Mouse (Mus musculus) lung, postnatal 36 days (tissue): Measurements from ENCODE around the gene Cnn2.

Experiments
- DNase-seq: peaks from one replicate; pipeline ENCODE4 v3.0.0; 2022; ENCODE audit warnings: mixed read lengths

Gene Cnn2

DNA sequence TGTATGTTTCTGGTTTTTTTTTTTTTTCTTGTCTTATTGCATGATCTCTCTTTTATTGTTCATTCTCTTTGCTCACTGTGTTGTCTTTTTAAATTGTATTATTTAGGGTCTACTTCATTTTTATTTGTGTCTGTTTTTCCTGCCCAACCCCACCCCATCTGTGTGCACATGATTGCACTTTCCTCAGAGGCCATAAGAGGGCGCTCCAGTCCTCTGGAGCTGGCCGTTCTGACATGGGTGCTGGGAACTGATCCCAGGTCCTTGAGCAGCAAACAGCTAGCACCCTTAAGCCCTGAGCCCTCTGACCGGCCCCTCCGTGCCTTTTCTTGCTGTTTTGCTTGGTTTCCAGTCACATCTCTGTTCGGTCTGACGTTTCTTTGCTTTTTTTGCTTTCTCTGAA is 3.2 kb downstream of the Cnn2 start:
- DNase-seq: no peak

DNA sequence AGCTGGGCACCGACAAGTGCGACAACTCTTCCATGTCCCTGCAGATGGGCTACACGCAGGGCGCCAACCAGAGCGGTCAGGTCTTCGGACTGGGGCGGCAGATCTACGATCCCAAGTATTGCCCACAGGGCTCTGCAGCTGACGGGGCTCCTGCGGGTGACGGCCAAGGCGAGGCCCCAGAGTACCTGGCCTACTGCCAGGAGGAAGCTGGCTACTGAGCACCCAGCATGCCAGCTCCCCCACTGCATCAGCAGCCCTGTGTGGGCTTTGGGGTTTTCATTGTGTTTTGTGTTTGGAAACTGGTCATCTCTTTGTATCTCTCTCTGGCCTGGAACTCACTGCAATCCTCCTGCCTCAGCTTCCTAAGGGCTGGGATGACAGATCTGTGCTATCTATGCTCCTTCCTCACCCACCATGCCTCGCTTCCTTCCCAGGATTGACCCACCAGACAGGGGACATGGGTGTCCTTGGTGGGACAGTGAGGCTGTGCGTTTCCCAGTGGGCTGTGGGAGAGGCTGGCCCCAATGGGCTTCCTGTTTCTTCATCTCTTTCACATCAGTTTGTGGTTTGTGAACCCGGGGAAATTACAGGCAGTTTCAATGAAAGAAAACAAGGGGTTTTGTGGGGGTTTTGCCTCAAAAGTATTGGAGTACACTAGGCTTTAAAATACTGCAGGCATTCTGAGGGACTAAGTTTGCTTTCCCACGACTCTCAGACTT is 6.2 kb downstream of the Cnn2 start:
- peak; percentile 72 for DNase-seq

DNA sequence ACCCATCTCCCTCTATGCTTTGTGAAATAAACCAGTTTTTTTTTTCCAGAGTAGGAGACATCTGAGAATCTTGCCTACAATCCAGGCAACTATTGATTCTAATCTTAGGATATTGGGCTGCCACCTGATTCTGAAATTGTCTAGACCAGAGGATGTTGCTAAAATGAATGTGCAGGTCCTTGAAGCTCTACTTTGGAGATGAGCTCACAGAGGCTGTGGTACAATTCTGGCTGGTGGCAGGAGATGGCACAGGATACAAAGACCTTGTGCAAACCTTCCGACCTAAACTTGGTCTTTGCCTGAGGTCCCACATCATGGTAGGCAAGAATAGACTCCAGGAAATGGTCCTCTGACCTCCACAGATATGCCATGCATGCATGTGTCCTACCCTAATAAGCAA is 7.3 kb downstream of the Cnn2 start:
- no peak for DNase-seq

DNA sequence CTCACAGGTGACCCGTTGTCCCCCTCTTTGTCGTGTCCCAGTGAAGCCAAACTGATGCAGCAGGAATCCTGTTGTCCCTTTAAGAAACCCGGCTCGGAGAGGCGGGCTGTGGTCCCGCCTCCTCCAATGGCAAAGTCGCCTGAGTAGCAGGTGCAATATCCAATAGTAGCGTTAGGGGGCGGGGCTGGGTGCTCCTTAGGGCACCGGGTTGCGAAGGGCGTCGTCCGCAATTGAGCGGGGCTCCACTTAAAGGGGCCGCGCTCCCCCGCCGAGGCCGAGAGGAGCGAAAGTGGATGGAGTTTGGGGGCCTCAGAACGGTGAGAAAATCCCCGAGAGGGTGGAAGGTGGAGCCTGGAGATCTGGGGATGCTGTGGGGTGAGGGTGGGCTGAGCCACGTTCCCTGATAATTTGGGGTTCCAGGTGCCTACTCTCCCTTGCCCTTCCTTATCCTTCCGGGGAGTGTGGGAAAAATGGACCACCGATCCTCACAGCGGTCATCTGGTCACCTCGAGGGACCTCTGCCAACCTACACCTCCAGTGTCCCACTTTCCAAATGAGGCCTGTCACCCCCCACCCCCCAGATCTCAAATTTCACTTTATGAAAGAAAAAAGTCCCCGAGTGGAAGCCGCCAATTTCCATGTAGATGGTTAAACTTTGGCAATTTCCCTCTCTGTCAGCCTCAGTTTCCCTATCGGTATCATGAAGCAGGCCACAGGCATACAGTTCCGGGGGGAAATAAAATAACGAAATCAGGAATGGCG is 8.1 kb downstream of the Cnn2 start, which contains the start of gene Abca7:
Gene Abca7 (plus strand): TSS at position 223 of the 762 bp plus-strand sequence.
- DNase-seq: peak; percentile 99

DNA sequence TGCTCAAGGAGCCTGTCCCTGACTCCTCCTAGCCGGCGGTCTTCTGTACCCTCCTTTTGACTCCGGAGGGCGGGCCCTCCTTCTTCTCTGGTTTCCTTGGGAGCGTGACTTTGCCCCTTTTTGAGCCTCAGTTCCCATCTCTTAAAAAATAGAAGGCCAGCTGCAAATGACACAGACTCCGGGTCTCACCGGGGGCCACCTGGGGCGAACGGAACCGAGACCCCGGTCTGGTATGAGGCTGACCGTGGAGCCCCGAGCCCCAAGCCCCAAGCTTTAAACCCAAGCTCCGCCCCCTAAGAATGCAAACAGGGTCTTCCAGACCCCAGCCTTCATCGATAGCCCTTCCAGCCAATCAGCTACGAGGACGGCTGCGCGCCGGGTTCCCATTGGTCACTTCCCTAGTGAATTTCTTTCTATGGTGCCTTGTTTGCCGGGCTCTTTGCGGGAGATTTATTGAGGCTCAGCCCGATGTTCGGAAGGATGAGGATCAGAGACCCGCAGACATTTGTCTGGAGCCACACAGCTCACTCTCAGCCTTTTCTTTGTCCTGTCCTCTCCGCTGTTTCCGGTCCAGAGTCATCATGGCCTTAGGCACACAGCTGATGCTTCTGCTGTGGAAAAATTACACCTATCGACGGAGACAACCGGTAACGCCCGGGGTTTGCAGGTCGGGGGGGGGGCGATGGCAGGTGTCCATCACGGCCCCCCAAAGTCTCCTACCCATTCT is 8.8 kb downstream of the Cnn2 start:
- DNase-seq: peak; percentile 73

DNA sequence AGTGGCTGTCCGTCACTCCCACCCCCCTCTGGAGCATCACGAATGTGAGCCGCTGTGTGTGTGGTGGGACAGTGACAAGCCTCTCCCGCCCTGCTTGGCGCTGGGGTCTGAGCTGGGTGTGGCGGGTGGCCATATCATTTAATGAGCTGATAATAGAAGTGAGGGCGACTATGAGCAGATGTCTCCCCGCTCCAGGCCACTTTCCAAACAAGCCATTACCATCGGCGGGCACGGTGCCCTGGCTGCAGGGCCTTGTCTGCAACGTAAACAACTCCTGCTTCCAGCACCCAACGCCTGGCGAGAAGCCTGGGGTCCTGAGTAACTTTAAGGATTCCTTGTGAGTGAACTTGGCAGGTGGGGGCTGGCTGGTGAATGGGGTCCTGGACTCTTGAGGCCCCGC is 9.4 kb downstream of the Cnn2 start:
- DNase-seq: peak; percentile 43

DNA sequence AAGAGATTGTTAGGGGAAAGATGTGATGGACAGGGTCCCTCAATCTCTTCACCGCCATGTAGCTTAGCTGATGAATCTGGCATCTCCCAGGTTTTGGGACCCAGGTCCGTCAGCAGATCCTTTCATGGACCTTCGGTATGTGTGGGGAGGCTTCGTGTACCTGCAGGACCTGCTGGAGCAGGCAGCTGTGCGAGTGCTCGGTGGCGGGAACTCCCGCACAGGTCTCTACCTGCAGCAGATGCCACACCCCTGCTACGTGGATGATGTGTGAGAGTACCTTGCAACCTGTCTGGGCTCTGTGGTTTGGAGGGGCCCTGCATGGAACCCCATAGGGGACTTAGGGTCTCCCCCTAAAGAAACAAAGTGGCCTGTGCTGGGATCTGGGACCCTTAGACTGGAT is 13.6 kb downstream of the Cnn2 start:
- no peak for DNase-seq

DNA sequence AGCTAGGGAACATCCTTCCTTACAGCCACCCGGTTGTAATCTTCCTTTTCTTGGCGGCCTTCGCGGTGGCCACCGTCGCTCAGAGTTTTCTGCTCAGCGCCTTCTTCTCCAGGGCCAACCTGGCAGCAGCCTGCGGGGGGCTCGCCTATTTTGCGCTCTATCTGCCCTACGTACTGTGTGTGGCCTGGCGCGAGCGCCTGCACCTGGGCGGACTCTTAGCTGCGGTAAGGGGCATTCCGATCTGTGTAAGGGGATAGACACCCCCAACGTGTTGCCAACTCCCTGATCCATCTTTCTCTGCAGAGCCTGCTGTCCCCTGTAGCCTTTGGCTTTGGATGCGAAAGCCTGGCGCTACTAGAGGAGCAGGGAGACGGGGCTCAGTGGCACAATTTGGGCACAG is 14.4 kb downstream of the Cnn2 start:
- DNase-seq: no peak

DNA sequence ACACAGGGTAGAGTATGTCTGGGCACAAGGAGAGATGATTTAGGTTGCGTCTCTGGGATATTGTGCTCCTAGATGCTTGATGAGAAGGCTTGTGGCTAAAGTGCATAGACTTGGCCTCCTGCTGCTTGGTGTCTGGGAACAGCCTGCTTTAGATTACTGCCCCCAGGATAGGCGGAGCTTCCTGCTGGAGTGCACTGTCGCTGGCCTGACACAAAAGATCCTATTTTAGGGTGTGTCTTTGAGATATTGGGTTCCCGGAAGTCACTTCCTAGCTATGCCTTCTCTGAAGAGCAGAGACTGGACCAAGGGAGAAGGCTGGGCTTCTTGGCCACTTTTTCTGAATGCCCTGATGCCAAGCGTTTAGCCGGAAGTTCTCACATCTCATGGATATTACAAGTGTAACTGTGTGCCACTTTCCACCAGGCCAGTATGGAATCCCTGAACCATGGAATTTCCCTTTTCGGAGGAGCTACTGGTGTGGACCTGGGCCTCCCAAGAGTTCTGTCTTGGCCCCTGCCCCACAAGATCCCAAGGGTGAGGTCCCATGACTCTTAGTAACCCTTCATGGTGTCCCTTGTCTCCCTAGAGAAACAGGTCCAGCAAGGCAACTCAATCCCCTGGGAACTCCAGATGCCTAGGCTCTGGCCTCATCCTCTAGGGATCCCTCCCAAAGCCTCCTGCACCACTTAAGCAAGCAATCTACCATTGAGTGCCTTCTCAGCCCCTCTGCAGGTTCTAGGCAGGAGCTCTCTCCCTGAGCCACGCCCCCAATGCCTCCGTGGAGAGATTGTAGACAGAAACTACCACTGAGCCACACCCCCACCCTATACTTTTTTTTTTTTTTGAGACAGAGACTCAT is 15.2 kb downstream of the Cnn2 start:
- DNase-seq: peak; percentile 54

DNA sequence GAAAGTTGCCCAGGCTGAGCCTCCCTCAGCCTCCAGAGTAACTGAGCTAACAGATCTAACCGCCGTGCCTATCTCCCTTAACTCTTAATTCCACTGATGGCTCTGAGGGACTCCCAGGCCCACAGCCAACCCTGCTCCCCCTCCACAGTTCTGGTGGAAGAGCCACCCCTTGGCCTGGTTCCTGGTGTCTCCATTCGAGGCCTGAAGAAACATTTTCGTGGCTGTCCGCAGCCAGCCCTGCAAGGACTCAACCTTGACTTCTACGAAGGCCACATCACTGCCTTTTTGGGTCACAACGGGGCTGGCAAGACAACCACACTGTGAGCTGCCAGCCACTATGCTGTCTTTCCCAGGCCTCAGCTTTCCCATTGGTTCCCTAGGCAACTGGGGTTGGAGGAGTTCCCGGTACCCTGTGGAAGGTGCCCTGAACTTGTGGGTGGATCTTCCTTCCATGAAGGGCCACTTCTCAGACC is 15.9 kb downstream of the Cnn2 start:
- DNase-seq: no peak

DNA sequence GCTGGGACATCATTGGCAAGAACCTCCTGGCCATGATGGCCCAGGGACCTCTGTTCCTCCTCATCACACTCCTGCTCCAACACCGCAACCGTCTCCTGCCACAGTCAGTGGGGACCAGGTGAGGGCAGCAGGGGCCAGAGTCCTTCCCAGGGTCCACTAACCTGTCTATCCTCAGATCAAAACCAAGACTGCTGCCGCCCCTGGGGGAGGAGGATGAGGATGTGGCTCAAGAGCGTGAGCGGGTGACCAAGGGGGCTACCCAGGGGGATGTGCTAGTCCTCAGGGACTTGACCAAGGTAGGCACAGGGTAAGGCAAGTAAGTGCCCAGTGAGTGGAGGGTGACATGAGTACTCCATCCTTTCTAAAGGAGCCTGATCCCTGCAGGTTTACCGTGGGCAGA is 23.4 kb downstream of the Cnn2 start:
- no peak for DNase-seq

DNA sequence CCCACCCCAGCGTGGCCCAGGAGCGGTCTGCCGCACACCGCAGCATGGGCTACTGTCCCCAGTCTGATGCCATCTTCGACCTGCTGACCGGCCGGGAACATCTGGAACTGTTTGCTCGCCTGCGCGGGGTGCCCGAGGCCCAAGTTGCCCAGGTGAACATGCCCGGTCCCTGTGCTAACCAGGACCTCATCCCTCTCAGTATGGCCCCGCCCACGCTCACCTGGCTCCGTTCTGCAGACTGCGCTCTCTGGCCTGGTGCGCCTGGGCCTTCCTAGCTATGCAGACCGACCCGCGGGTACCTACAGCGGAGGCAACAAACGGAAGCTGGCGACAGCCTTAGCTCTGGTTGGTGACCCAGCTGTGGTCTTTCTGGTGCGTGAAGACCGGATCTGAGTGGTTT is 25.2 kb downstream of the Cnn2 start:
- DNase-seq: no peak

DNA sequence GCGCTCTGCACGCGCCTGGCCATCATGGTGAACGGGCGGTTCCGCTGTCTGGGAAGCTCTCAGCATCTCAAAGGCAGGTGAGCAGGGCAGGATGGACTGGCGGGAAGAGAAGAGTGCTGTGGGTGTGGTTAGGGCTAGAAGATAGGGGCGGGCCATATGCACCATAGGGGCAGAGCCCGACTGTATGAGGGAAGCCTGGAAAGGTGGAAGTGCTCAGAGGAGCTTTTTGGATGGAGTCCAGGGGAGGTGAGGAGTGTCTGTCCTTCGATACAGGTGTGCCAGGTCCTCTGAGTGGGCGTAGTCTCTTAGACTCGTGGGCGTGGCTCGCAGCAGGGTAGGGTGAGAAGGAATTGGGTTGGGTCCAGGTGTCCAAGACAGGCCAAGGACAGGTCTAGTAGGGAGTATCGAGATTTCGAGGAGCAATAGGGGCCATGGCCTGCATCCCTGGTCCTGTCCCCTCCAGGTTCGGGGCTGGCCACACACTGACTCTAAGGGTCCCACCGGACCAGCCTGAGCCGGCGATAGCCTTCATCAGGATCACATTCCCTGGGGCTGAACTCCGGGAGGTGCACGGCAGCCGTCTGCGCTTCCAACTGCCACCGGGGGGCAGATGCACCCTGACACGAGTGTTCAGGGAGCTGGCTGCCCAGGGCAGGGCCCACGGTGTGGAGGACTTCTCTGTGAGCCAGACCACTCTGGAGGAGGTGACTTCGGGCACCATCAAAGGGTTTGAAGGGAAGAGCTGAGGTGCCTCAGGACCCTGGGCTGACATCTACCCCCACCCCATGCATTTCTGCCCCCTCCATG is 26.3 kb downstream of the Cnn2 start:
- DNase-seq: peak; percentile 85

DNA sequence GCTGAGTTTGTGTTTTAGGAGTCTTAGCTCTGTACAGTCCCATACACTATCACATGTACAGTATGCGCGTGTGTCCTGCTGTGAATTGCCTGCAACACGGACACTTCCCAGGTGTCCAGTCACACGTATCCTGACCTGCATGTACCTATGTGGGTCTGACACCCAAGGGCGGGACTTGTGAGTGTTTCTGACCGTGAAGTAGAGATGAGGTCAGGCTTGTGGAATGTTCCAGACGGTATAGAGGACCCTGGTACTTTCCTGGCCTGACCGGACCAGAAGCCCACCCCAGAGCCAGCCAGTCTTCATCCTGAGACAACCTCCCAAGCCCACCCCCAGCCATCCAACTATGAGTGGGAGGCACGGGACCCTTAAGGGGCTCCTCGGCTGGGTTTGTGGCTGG is 27.2 kb downstream of the Cnn2 start:
- DNase-seq: peak; percentile 84

DNA sequence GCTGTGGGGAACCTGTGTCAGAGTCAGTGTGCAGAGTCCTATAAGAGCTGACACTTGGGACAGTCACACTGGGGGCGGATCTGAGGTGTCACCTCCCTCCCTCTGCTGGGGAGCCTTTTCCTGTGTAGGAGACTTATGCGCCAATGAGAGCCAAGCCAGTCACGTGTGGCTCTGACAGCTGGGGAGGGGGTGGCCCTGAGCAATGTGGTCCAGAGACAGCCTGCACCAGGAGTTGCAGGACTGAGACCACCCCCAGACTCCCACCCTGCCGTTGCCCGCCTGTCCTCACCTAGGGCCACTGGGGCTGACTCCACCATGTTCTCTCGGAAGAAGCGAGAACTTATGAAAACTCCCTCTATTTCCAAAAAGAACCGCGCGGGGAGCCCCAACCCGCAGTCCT is 28.1 kb downstream of the Cnn2 start, which contains the start of gene Arhgap45:
Gene Arhgap45 (plus strand): TSS at position 143 of the 400 bp plus-strand sequence.
- DNase-seq: peak; percentile 88

DNA sequence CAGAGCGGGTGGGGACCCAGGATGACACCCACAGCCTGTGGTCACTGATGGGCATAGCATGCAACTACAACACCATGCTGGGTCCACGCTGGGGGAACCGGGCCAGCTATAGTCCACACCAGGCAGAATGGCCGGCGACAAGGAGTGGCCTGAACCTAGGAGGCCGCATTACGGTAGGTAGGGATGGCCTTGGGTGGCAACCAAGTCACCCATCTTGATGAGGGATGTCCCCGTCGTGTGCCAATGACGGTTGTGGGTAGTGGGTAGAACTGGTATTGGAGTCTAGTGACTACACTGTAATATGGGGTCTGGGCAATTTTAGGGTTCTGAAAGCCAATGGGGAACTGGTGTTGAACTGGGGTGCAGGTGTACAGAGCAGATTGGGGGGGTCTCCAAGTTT is 28.5 kb downstream of the Cnn2 start:
- no peak for DNase-seq

DNA sequence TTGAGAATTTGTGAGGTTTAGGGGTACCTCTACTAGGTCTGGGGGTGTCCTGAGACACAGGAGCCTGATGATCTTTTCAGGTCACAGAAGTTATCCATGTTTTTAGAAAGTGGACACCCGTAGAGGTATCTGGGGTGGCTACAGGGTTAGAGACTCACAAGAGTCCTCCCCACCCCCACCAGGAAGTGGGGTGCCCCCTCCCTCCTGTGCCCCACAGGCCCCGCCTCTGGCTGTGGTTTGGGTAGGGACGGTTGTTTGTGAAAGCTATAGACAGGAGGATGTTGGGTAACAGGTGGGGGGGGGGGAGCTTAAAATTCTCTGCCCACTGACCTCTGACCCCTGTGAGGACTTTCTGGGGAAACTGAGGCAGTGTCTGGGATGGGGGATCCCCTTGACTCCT is 29.0 kb downstream of the Cnn2 start:
- peak; percentile 89 for DNase-seq

DNA sequence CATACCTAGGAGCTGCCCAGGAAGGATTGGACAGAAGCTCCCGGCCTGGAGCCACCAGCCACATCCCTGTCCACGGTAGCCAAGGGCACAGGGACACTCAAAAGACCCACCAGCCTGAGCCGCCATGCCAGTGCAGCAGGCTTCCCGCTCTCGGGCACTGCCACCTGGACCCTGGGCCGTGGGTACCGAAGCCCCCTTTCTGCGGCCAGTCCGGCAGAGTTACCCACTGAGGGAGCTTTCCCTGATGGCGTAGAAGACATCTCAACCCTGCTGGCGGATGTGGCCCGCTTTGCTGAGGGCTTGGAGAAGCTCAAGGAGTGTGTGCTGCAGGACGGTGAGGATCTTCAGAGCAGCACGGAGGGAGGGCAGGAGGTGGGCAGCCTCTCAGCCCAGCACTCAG is 29.4 kb downstream of the Cnn2 start:
- DNase-seq: no peak

DNA sequence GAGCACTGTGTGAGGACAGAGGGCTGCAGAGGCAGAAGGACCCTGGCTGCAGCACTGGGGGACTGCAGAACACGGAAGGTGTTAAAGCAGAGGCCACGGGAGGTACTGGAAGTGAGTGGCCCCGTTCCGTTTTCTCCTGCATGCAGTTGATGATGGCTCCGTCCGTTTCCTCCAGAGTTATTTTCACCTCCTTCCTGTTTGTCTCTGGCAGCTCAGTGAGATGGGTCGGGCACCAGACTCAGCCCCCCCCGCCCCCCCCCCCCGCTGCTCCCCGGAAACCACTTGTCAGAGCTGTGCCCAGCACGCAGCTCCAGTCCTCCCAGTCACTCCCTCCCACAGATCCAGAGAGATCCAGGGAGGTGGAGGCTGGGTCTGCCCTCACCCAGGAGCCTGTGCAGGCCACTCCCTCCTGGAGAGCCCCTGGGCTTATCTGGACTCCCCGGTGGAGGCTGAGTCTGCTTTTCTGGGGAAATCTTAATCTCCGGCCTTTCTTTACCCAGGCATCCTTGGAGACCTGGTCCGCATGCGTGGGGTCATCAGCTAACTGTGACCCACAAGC is 30.4 kb downstream of the Cnn2 start:
- DNase-seq: peak; percentile 80

DNA sequence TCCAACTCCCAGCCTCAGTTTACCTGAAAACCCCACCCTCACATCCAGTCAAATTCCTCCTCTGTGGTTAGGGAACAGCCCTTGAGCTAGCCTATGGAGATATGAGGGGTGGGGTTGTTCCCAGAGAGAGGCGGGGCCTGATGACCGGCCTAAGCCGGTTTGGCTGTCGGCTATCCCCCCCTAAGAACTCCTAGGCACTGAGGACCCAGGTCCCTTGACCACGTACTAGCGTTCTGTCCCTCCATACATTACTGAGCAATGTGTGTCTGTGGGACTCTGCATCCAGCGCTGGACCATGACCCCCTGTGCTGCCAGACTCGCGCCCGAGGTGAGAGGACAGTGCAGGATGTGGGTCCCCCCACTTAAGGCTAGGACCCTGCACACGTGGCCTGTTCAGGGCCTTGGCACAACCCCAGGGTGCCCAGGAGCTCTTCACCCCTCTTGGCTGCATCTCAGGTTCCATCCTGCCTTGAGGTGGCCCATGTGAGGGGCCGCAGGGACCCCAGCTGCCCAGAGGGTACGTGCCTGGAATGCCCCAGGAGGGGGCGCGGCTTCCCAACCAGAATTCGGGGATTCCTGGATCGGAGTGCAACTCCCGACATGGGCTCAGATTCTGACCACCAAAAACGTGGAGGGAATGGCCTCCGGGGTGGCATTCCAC is 31.2 kb downstream of the Cnn2 start:
- no peak for DNase-seq

DNA sequence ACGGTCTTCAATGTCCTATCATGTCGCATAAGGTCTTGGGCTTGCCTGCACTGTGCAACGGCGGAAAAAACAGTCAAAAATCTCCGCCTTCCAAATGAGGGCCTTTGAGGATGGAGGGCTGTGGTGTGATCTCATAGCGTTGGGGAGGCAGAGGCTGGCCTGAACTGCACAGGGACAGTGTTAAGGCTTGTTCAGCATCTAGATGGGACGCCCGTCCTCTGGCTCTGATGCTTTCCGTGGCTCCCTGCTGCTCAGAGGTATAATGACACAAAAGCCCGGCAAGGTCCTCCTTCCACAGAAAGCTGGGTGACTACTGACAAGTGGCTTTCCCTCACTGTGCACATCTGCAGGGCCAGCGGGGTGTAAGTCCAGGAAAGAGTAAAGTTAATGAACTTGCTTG is 31.8 kb downstream of the Cnn2 start:
- DNase-seq: no peak
